Mouse (Mus musculus): ENCODE results near the gene Smo.

Smo gene

GRCm38 (mm10) chr6:29735336-29735688, at the start of gene Smo:
Gene Smo (plus strand): TSS chr6:29735503.
- DNase-seq (ENCODE audit: low spot score): peak; percentile 89

DNA sequence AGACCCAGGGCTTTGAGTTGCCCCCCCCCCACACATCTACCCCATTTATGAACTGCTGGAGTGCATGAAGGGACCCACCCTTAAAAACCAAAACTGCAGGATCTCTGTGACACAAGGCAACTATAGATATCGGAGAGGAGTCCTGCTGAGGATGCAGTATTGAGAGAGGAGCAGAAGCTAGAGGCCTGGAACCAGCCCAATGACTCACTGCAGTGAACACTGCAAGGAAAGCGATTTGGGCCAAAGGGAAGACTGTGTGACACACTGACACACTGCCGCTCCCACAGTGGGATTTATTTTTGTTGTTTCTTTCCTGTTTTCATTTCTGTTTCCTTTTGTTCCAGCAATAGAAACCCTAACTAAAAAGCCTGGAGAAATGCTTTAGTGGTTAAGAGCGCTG, 49.4 kb upstream of the Smo start:
- no peak for DNase-seq (ENCODE audit: low spot score)

GRCm38 (mm10) chr6:29689458-29689857, 45.8 kb upstream of the Smo start:
- DNase-seq (ENCODE audit: low spot score): no peak

DNA sequence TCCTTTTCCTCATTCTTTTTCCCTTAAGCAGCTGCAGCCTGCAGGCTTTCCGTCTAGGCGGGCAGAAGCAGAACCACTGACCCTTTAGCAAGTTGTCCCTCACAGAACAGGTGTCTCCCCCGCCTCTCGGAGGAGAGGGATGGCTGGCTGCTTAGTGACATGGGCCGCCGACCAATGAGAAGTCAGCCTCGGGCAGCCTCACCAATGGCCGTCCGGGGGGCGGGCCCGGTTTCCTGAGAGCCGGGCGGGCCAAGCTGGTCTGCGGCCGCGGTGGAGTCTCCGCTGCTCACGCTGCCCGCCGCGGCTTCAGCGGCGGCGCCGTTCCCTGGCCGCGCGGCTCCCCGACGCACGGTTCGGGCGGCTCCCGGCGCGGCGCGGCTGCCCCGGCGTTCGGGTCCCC, 41.4 kb upstream of the Smo start, which contains the start of gene Tspan33:
Gene Tspan33, plus strand, starts transcription at position 270 of the 400 bp plus-strand sequence.
- DNase-seq (ENCODE audit: low spot score): peak; percentile 94

- DNase-seq (ENCODE audit: low spot score): no peak
These were observed 40.7 kb upstream of the Smo start for GRCm38 (mm10) chr6:29694375-29695289.

DNA sequence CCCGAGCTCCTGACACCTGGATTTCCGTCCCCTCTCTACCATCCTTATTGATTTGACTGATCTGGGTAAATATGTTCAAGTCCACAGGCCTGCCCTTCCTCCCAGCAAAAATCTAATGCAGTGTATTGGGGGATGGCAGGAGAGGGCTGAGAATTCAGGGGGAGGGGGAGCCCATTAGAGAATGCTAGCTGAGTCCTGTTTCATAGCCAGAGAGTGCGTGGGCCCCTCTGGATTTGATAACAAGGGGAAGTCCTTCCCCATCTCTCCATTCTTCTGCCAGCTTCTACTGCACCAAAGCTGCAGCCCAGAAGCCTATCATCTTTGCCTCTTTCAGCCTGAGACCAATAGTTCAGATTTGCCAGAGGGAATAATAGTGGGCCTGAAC, 40.0 kb upstream of the Smo start:
- DNase-seq (ENCODE audit: low spot score): no peak

GRCm38 (mm10) chr6:29695975-29696374, 39.3 kb upstream of the Smo start:
- no peak for DNase-seq (ENCODE audit: low spot score)

DNA sequence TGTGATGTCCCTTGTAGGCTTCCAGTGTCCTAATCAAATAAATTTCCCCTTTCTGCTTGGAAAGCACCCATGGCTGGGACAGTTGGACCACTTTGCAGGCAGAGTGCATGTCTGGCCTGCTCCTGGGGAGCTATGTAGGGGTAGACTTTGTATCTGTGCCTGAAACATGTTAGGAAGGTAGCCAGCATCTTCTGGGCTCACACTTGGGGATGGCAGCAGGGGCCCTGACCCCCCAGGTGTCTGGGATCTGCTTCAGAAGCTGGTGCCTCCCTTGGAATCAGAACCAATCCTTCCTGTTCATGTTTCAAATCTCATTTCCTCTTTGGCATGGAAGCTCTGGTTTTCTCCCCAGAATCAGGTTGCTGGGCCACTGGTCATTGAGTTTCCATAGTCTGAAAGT, 38.2 kb upstream of the Smo start:
- DNase-seq (ENCODE audit: low spot score): no peak

GRCm38 (mm10) chr6:29697548-29697947, 37.8 kb upstream of the Smo start:
- no peak for DNase-seq (ENCODE audit: low spot score)

DNA sequence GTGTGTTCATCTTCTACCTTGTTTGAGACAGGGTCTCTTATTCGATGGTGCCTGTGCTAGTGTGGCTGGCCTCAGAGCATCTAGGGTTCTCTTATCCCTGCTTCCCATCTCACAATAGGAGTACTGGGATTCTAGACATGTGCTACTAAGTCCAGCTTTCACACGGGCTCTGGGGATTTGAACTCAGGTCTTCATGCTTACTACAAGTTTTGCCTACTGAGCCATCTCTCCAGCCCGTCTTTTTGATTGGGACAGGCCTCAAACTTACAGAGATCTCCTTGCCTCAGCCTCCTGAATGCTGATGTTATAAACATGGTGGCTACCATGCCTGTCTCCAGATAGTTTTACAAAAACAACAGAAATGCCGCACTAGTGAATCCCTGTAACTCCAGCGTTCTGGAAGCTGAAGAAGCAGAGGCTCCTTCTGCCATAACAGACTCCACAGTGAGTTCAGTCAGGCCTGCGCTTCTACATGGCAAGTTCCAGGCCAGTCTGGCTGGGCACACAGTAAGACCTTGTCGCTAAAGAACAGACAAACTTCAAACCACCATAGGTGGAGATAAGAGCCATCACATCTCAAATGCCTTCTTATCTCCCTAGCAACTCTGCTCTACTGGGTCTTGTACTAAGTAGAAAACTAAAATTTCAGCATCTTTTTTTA, 36.1 kb upstream of the Smo start:
- DNase-seq (ENCODE audit: low spot score): no peak

GRCm38 (mm10) chr6:29701051-29701450, 34.3 kb upstream of the Smo start:
- DNase-seq (ENCODE audit: low spot score): no peak

GRCm38 (mm10) chr6:29702126-29702525, 33.2 kb upstream of the Smo start:
- DNase-seq (ENCODE audit: low spot score): no peak

DNA sequence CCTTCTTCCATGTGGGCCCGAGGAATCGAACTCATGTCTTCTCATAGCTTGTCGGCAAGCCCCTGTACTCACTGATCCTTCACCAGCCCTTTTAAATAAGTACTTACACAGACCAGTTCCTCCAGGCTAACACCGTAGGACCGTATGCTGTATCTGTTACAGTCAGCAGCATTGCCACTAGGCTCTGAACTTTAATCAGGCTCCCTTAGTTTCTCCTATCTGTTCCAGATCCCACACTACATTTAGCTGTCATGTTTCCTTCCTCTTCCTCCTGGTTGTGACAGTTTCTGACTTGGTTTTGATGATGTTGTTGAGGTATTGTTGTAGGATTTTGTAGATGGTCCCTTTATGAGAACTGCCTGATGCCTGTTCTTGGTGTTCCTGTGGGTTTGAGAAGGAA, 31.2 kb upstream of the Smo start:
- no peak for DNase-seq (ENCODE audit: low spot score)

GRCm38 (mm10) chr6:29707902-29708301, 27.4 kb upstream of the Smo start:
- DNase-seq (ENCODE audit: low spot score): peak; percentile 81

DNA sequence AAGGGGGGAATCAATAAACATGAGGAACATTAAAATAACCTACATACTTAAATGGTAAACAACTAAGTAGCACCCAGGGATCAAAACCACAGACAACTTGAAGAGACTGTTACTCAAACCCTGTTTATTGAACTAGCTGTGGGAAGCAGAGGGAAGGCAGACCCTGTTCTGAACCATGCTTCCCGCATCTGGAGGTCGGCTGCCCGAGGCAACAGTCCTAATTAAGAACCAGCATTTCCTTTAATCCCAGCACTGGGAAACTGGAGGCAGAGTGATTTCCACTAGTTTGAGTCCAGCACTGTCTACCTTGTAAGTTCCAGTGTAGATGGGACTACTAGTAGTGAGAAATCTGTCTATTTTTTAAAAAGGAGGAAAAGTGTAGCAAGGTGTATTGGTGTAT, 24.0 kb upstream of the Smo start:
- no peak for DNase-seq (ENCODE audit: low spot score)

DNA sequence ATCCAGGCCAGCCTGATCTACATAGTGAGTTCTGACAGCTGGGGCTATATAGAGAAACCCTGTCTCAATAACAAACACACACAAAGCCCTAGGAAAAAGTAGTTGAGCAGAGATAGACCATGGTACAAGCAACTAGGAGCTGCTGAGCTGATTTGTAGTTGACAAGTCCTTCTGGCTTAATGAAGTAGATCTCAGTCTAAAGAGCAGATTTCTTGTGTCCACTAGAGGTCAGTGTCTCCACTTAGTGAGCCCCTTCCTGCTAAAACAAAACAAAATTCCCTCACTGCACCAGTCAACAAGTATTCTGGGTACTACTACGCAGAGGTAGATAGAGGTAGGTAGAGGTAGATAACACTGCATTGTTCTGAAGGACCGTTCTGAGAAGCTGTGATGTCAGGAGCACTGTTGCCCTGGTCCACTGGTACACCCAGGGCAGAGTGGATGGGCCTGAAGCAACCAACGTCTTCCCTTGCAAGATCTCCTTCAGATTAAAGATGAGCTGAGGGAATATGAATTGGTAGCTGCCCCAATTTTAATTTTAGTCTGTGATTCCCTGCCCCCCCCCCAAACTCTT, 23.2 kb upstream of the Smo start:
- peak; percentile 86 for DNase-seq (ENCODE audit: low spot score)

DNA sequence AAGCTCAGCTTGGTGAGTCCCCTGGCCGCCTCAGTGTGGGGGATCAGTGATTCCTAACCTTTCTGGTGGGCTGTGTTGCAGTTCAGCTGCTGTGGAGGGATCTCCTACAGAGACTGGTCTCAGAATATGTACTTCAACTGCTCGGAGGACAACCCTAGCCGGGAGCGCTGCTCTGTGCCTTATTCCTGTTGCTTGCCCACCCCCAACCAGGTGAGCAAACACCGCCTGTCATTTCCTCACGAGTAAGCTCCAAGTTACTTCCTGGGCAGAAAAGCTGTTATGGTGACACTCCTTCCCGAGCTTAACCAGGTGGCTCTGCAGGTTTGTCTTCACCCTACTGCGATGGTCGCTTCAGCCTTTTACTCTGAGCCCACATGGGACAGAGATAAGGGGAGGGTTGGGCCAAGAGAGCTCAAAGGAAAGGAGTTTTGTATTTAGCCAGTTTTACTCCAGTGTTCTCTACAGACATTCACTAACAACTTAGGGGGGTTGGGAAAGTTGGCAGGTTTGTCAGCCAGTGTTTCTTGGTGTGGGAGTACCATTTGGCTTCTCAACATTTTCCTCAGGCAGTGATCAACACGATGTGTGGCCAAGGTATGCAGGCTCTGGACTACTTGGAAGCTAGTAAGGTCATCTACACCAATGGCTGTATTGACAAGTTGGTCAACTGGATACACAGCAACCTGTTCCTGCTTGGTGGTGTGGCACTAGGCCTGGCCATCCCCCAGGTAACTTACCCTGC, 18.5 kb upstream of the Smo start:
- no peak for DNase-seq (ENCODE audit: low spot score)

DNA sequence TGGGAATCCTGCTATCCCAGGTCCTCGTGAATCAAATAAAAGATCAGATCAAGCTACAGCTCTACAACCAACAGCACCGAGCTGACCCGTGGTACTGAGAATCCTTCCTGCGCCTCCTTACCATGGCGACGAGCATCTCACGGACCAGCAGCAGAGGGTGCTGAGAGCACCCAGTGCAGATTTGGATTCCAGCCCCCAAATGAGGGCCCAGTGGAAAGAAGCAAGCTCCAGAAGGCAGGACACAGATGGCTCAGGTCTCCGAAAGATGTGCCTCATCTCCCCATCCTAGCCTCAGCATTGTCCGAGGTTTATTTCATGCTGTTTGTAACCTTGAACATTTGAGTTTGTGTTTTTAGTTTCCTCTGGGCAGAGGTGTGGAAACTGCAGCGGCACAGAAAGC, 17.8 kb upstream of the Smo start:
- DNase-seq (ENCODE audit: low spot score): no peak

- DNase-seq (ENCODE audit: low spot score): peak; percentile 42
These were observed 17.3 kb upstream of the Smo start for GRCm38 (mm10) chr6:29717952-29718521.

DNA sequence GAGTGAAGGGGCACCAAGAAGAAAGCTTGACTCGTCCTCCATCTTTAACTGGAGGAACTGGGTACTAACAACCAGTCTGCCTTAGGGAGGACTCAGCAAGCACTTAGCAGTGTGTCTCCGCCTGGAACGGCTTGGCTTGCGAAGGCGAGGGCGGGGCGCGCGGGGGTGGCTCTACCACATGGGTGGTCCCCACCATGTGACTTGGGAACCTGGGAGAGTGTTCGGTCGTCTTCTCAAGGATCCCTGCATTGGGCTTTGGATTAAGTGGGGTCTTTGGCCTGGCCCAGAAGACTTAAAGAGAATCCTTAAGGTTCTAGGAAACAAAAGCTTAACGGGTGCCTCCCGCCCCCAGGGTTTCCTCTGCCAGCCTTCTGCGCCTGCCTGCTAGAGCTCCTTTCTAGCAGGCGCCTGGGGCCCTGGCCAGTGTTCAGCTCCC, 16.4 kb upstream of the Smo start:
- DNase-seq (ENCODE audit: low spot score): peak; percentile 82

DNA sequence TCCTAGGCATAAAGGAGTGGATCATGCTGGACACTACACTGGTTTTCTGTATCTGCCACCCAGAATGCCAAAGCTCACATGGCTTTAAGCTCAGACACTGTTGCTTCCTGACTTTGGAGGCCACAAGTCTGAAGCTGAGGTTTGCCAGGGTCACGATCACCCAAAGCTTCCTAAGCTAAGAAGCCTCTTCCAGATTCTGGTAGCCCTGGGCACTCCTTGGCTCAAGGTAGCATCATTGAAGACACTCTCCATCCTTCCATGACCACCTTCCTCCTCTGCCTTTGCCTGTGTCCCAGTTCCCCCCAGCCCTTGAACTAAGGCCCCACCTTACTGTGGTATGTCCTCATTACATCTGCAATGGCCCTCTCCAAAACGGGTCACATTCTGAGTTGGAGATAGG, 13.4 kb upstream of the Smo start:
- no peak for DNase-seq (ENCODE audit: low spot score)

DNA sequence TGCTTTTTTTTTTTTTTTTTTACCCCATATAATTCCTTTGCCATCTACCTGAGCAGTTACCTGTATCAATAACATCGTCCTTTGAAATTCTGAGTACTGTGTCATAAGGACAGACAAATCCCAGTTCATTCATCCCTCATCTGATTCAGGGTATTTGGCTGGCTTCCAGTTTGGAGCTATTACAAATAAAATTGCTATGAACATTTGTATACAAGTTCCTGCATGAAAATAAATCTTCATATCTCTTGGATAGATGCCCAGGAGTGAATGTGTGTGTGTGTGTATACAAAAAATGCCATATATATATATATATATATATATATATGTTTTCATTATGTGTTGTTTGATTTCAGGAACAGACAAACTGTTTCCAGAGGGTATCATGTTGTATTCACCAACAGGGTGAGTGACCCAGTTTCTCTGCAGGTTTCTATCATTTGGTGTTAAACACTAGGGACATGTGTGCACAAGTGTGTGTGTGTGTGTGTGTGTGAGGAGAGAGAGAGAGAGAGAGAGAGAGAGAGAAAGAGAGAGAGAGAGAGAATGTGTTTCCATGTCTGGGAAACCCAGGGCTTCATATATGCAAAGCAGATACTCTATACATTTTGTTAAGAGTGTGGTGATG, 8.6 kb upstream of the Smo start:
- DNase-seq (ENCODE audit: low spot score): no peak
